Comparison of ENCODE assay signal across 16 mouse cellular contexts in the genomic region with DNA sequence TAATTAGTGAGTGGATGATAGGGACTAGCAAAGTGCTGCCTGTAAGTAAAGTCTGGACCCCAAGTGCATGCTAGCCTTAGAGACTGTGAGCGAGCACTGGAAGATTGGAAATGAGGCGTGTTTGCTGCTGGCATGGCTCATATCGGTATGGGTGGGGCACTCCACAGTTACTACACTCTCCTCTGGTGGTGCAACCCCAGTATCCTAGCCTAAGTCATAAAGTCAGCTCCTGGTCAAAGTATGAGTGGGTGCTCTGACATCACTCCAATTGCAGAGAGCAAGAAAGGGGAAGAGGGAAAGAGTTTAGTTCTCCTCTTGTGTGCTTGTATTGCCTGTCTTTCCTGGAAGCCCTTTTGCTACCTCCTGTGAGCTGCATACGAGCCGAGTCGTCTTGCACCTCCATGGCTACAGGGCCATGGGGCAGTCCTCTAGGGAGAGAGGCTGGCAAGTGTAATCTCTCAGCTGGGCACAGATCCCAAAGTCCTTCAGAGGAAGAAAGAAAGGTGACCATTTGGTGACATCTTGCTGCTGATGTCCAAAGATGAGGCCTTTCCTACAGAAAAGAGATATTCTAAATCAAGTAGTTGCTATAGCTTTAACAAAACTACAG.
DNase-seq lines count a peak whose midpoint lies in the region; ATAC-seq and TF ChIP-seq lines count a peak whose summit lies in the region.
"Had no signal": no experiment of that assay in that cellular context is flagged by ENCODE, and none has a peak within 500 bp of the region (broad histone marks: within the 10 kb centered on the region; RNA-seq: fewer than 3 reads in every experiment).

No protein-coding gene starts in this region.

- 55% methylated on average over 6 of the region's 6 CpGs for whole genome bisulfite sequencing in liver, postnatal 0 days (ENCODE audit: insufficient replicate concordance)
- 46% methylated on average over 6 of the region's 6 CpGs for WGBS in intestine, postnatal 0 days

- no peak overlapping the region for H3K4me3 ChIP-seq in liver, postnatal 0 days (ENCODE audit: low read depth, low read length)
- H3K4me3 ChIP-seq in intestine, postnatal 0 days (ENCODE audit: low read depth, low read length) = no peak overlapping the region
- H3K4me3 ChIP-seq: embryonic facial prominence, embryonic 12.5 days; midbrain, embryonic 12.5 days; neural tube, embryonic 12.5 days had no signal

- peak; percentile 43 to 55 for DNase-seq in adrenal gland, postnatal 36 days
- no peak for DNase-seq in adrenal gland, adult 18-20 months (ENCODE audit: low spot score in 2 of 2)
- peak; percentile 23 for DNase-seq in liver, postnatal 0 days
- DNase-seq in liver = no peak
- DNase-seq in skeletal muscle tissue, adult 2 months (ENCODE audit: low read depth, low spot score) = peak; percentile 7
- DNase-seq in gastrocnemius, postnatal 4 days (ENCODE audit: low spot score in 2 of 2) = no peak
- no peak for DNase-seq in heart, adult 8-10 months (ENCODE audit: low spot score)
- DNase-seq: kidney, postnatal 36 days; layer of hippocampus, postnatal 36 days; lung, embryonic 14.5 days; retina, postnatal 1 day; spleen, adult 18-20 months had no signal

- H3K9me3 ChIP-seq in liver, postnatal 0 days (ENCODE audit: low read length) = no peaks in the 10 kb centered on the region
- H3K9me3 ChIP-seq in intestine, postnatal 0 days (ENCODE audit: control insufficient read depth) = no peaks in the 10 kb centered on the region
- H3K9me3 ChIP-seq: embryonic facial prominence, embryonic 12.5 days; midbrain, embryonic 12.5 days; neural tube, embryonic 12.5 days had no signal

- no peak overlapping the region for H3K4me2 ChIP-seq in liver, postnatal 0 days (ENCODE audit: low read depth, low read length)
- no peak overlapping the region for H3K4me2 ChIP-seq in intestine, postnatal 0 days (replicated peaks; ENCODE audit: low read depth)
- H3K4me2 ChIP-seq: embryonic facial prominence, embryonic 12.5 days; lung, embryonic 14.5 days; midbrain, embryonic 12.5 days; neural tube, embryonic 12.5 days had no signal

- no peak for TF ChIP-seq CTCF in liver, postnatal 0 days (IDR thresholded peaks at IDR 0.05; ENCODE audit: low read depth)
- no peak; the same call in 1 of the 2 replicates for TF ChIP-seq CTCF in intestine, postnatal 0 days (IDR thresholded peaks at IDR 0.05; ENCODE audit: low read depth)

- H3K36me3 ChIP-seq in liver, postnatal 0 days (replicated peaks; ENCODE audit: insufficient read depth, low read length) = no peaks in the 10 kb centered on the region
- no peaks in the 10 kb centered on the region for H3K36me3 ChIP-seq in intestine, postnatal 0 days (ENCODE audit: control insufficient read depth, insufficient read depth)
- H3K36me3 ChIP-seq: embryonic facial prominence, embryonic 12.5 days; midbrain, embryonic 12.5 days; neural tube, embryonic 12.5 days had no signal

- no peak for TF ChIP-seq EP300 in liver, postnatal 0 days (IDR thresholded peaks at IDR 0.05; ENCODE audit: low read depth)

- peak; percentile 33; the same call in 1 of the 2 replicates for ATAC-seq in liver, postnatal 0 days
- ATAC-seq in intestine, postnatal 0 days = peak; percentile 84

- H3K27ac ChIP-seq in liver, postnatal 0 days (ENCODE audit: low read depth) = no peak overlapping the region
- no peak overlapping the region; the same call in 1 of the 2 replicates for H3K27ac ChIP-seq in intestine, postnatal 0 days (ENCODE audit: low read depth, low read length)
- H3K27ac ChIP-seq: embryonic facial prominence, embryonic 12.5 days; midbrain, embryonic 12.5 days; neural tube, embryonic 12.5 days had no signal

- no peaks in the 10 kb centered on the region for H3K27me3 ChIP-seq in liver, postnatal 0 days (ENCODE audit: insufficient read depth, low read length)
- no peaks in the 10 kb centered on the region for H3K27me3 ChIP-seq in intestine, postnatal 0 days (replicated peaks; ENCODE audit: control insufficient read depth, insufficient read depth, low read length)
- H3K27me3 ChIP-seq: embryonic facial prominence, embryonic 12.5 days; midbrain, embryonic 12.5 days; neural tube, embryonic 12.5 days had no signal

- no peaks in the 10 kb centered on the region; the same call in 1 of the 2 replicates for H3K4me1 ChIP-seq in liver, postnatal 0 days (ENCODE audit: insufficient read depth)
- H3K4me1 ChIP-seq in intestine, postnatal 0 days (replicated peaks; ENCODE audit: control insufficient read depth, insufficient read depth, low read length) = 0 out of 2 replicates have a peak, but pooled peaks cover 2% of the 10 kb centered on the region
- H3K4me1 ChIP-seq: neural tube, embryonic 12.5 days had no signal

- no peak overlapping the region for H3K9ac ChIP-seq in liver, postnatal 0 days (replicated peaks)
- H3K9ac ChIP-seq in intestine, postnatal 0 days (ENCODE audit: low read depth, low read length) = no peak overlapping the region
- H3K9ac ChIP-seq: embryonic facial prominence, embryonic 12.5 days; lung, embryonic 14.5 days; midbrain, embryonic 12.5 days; neural tube, embryonic 12.5 days had no signal

Comparison
In these comparisons a context has a peak if more than half of its experiments do, and no peak if none do; other contexts are left out.
1. DNase-seq: peak in adrenal gland, postnatal 36 days (2 of 2), liver, postnatal 0 days (single experiment) and skeletal muscle tissue, adult 2 months (single experiment); none in adrenal gland, adult 18-20 months (0 of 2), liver (single experiment), gastrocnemius, postnatal 4 days (0 of 2) and heart, adult 8-10 months (single experiment).